Mouse (Mus musculus): ENCODE measurements around the gene Zfp169. TPM values are rescaled to one million over a fixed set of nuclear protein-coding genes. Genes with fewer than 3 reads are reported as not detected.

Gene Zfp169
- polyA plus RNA-seq, 1 experiment from 2014 or later = 5.0 TPM

DNA sequence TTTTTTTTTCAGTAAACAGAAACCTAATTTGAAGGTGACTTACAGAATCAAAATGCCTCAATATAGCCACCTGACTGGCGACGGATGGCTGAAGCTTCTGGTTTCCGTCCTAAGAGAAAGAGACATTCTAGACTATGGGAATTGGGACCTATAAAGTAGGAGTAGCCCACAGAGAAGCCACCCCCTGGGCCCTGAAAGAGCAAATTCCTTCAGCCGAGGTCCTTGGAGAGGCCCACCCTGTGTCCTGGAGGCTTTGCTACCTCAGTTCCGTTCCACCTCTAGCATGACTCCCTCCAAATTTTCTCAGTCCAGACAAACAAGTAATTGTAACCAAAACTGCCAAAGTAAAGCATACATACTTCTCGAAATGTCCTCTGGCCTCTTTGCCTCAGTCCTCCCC is 34.4 kb upstream of the Zfp169 start:
- H3K9ac ChIP-seq (ENCODE audit: low read depth, low read length) = no peak overlapping the region
- DNase-seq (ENCODE audit: low spot score) (no peak), ATAC-seq (ENCODE audit: low read depth) (no peak)
- no peaks in the 10 kb centered on the region for H3K9me3 ChIP-seq (ENCODE audit: control insufficient read depth, low read length)
- WGBS = 94% methylated on average over 6 of the region's 6 CpGs
- no peak overlapping the region for H3K4me3 ChIP-seq (ENCODE audit: low read depth, low read length)
- H3K36me3 ChIP-seq (ENCODE audit: control insufficient read depth, insufficient read depth, low read length) = no peaks in the 10 kb centered on the region
- no peaks in the 10 kb centered on the region for H3K27me3 ChIP-seq (replicated peaks; ENCODE audit: control insufficient read depth, insufficient read depth, low read length)
- no peak overlapping the region for H3K4me2 ChIP-seq (ENCODE audit: low read depth, low read length)
- peaks cover 26% of the 10 kb centered on the region for H3K4me1 ChIP-seq (ENCODE audit: control insufficient read depth, insufficient read depth, low read length)
- no peak overlapping the region for H3K27ac ChIP-seq (replicated peaks; ENCODE audit: low read depth, low read length)

DNA sequence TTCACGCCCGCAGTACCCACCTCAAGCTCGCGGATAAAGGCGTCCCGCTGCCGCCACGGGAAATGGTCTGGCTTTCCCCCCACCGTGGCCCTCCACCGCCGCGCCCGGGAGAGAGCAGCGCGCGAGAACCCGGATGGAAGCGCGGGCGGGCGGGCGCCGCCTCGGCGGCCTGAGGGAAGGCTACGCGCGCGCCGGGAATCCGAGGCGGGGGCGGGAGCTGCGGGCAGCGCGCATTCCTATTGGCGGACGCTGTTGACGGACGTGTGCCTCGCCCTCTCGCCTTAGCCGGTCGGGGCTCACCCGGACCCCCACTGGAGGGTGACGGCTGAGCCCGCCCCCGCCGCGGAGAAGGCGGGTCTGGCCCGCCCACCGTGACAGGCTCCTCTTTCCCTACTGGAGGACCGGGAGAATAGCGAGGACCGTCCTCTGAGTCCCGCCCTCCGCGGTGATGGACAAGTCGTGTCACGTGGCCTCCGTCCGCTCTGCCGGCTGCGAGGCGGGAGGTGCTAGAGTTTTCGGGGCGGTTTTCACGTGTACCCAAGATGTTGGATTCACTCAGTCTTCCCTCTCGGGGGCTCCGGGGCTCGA is 33.2 kb upstream of the Zfp169 start:
- H3K9ac ChIP-seq (ENCODE audit: low read depth, low read length) = peak overlapping the region; percentile 100
- DNase-seq (ENCODE audit: low spot score) (peak; percentile 100), ATAC-seq (ENCODE audit: low read depth) (peak; percentile 98)
- H3K9me3 ChIP-seq (ENCODE audit: control insufficient read depth, low read length) = no peaks in the 10 kb centered on the region
- H3K27me3 ChIP-seq (replicated peaks; ENCODE audit: control insufficient read depth, insufficient read depth, low read length) = no peaks in the 10 kb centered on the region
- H3K4me1 ChIP-seq (ENCODE audit: control insufficient read depth, insufficient read depth, low read length) = peaks cover 22% of the 10 kb centered on the region
- peak overlapping the region; percentile 53 for H3K4me2 ChIP-seq (ENCODE audit: low read depth, low read length)
- peak overlapping the region; percentile 100 for H3K27ac ChIP-seq (replicated peaks; ENCODE audit: low read depth, low read length)
- WGBS = 1% methylated on average over 20 of the region's 72 CpGs
- no peaks in the 10 kb centered on the region for H3K36me3 ChIP-seq (ENCODE audit: control insufficient read depth, insufficient read depth, low read length)
- peak overlapping the region; percentile 94 for H3K4me3 ChIP-seq (ENCODE audit: low read depth, low read length)

DNA sequence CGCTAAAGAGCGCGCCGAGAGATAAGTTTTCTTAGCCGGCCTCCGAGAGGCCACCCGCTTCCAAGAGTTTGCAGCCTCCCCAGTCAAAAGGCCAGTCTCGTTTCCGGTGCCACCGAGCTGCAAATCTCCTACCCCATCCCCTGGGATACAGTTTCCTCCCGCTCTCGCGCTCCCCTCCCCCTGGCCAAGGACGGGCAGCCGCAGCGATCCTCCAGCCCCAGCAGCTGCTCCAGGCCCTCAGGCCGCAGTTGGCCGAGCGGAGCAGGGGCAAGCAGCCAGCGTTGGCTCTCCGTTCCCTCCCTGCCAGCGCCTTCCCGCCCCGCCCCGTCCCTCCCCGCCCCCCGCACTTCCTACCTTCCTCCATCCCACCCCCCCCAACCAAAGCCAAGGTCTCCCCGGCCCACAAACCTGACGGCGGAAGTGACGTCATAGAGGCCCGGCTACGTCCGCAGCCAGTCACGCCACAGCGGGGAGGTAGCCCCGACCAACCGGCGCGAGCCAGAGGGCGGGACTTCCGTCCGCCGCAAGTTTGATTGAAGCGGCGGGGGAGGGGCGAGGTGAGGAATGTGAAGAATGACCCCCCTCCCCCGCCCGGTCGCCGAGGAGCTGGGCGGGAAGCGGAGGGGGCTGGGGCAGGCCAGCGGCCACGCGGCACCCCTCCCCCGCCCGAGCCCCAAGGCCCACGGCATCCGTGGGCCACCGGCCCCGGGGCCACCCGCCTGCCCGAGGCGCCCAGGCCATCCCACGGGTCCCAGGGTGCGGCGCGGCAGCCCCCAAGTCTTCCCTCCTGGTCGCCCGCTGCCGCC is 32.4 kb upstream of the Zfp169 start:
- ATAC-seq (ENCODE audit: low read depth) (peak; percentile 88), DNase-seq (ENCODE audit: low spot score) (peak; percentile 99)
- H3K27me3 ChIP-seq (replicated peaks; ENCODE audit: control insufficient read depth, insufficient read depth, low read length) = no peaks in the 10 kb centered on the region
- peak overlapping the region; percentile 100 for H3K9ac ChIP-seq (ENCODE audit: low read depth, low read length)
- peak overlapping the region; percentile 100 for H3K27ac ChIP-seq (replicated peaks; ENCODE audit: low read depth, low read length)
- no peaks in the 10 kb centered on the region for H3K9me3 ChIP-seq (ENCODE audit: control insufficient read depth, low read length)
- H3K4me2 ChIP-seq (ENCODE audit: low read depth, low read length) = peak overlapping the region; percentile 65
- WGBS = under 1% methylated on average over 35 of the region's 72 CpGs
- H3K4me3 ChIP-seq (ENCODE audit: low read depth, low read length) = peak overlapping the region; percentile 94
- peaks cover 28% of the 10 kb centered on the region for H3K4me1 ChIP-seq (ENCODE audit: control insufficient read depth, insufficient read depth, low read length)
- H3K36me3 ChIP-seq (ENCODE audit: control insufficient read depth, insufficient read depth, low read length) = no peaks in the 10 kb centered on the region

DNA sequence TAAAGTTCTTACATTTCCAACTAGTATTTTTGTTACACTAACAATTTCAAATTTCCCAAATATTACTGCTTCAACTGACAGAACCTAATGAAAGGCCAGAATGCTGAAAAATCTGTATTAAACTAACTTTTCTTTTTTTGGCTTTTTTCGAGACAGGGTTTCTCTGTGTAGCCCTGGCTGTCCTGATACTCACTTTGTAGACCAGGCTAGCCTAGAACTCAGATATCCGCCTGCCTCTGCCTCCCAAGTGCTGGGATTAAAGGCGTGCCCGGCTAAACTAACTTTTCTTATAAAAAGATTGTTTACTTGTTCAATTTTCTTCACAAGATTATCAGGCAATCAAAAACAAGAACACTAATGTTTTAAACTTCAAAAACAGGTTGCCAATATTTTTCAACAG is 31.6 kb upstream of the Zfp169 start:
- Histone ChIP-seq H3K36me3 (ENCODE audit: control insufficient read depth, insufficient read depth, low read length) (no peaks in the 10 kb centered on the region), H3K4me1 (ENCODE audit: control insufficient read depth, insufficient read depth, low read length) (peaks cover 34% of the 10 kb centered on the region), H3K9ac (ENCODE audit: low read depth, low read length) (peak overlapping the region; percentile 80), H3K27me3 (replicated peaks; ENCODE audit: control insufficient read depth, insufficient read depth, low read length) (no peaks in the 10 kb centered on the region), H3K4me3 (ENCODE audit: low read depth, low read length) (peak overlapping the region; percentile 94), H3K9me3 (ENCODE audit: control insufficient read depth, low read length) (no peaks in the 10 kb centered on the region), H3K27ac (replicated peaks; ENCODE audit: low read depth, low read length) (peak overlapping the region; percentile 87; the same call in 1 of the 2 replicates), H3K4me2 (ENCODE audit: low read depth, low read length) (peak overlapping the region; percentile 65)
- DNase-seq (ENCODE audit: low spot score) (no peak), ATAC-seq (ENCODE audit: low read depth) (no peak)
- 35% methylated on average over 4 of the region's 4 CpGs for WGBS

DNA sequence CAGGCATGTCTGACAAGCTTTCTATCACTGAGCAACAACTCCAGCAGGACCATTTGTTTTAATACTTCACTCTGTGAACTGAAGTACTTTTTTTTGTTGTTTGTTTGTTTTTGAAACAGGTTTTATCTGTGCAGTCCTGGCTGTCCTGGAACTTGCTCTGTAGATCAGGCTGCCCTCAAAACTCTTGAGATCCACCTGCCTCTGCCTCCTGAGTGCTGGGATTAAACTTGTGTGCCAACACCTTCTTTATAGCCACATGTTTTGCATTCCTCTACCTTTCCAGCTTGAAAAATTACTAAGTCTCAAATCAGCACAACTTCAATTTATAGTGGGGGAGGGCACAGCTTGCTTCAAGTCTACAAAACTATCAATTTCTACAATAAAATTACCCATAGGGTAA is 31.1 kb upstream of the Zfp169 start:
- Histone ChIP-seq H3K27ac (replicated peaks; ENCODE audit: low read depth, low read length) (no peak overlapping the region), H3K4me2 (ENCODE audit: low read depth, low read length) (peak overlapping the region; percentile 65)

DNA sequence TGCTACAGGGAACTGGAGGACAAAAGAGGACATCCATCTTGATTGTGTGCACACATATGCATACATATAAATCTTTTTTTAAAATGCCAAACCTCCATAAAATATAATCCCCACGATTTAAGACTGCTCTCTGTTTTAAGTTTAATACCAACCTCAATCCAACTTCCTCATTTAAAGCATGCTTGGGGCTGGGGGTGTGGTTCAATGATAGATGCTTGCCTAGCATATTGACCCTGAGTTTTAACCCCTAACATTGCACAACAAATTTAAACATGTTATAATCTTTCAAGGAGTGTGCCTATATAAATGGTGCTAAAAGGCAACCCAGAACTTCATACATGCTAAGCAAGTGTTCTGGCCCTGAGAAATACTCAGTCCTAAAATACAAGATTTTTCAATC is 27.2 kb upstream of the Zfp169 start:
- WGBS = 59% methylated on average over 1 of the region's 1 CpGs
- Histone ChIP-seq H3K4me1 (ENCODE audit: control insufficient read depth, insufficient read depth, low read length) (peaks cover 28% of the 10 kb centered on the region), H3K9me3 (ENCODE audit: control insufficient read depth, low read length) (no peaks in the 10 kb centered on the region), H3K9ac (ENCODE audit: low read depth, low read length) (no peak overlapping the region), H3K36me3 (ENCODE audit: control insufficient read depth, insufficient read depth, low read length) (peaks cover 16% of the 10 kb centered on the region), H3K27me3 (replicated peaks; ENCODE audit: control insufficient read depth, insufficient read depth, low read length) (no peaks in the 10 kb centered on the region), H3K4me2 (ENCODE audit: low read depth, low read length) (no peak overlapping the region), H3K27ac (replicated peaks; ENCODE audit: low read depth, low read length) (no peak overlapping the region), H3K4me3 (ENCODE audit: low read depth, low read length) (no peak overlapping the region)
- ATAC-seq (ENCODE audit: low read depth) (no peak), DNase-seq (ENCODE audit: low spot score) (no peak)

More for the DNA sequence above, 31.1 kb upstream of the Zfp169 start:
- DNase-seq (ENCODE audit: low spot score) (no peak), ATAC-seq (ENCODE audit: low read depth) (no peak)
- Histone ChIP-seq H3K9ac (ENCODE audit: low read depth, low read length) (no peak overlapping the region), H3K4me3 (ENCODE audit: low read depth, low read length) (peak overlapping the region; percentile 94), H3K9me3 (ENCODE audit: control insufficient read depth, low read length) (no peaks in the 10 kb centered on the region), H3K4me1 (ENCODE audit: control insufficient read depth, insufficient read depth, low read length) (peaks cover 34% of the 10 kb centered on the region), H3K36me3 (ENCODE audit: control insufficient read depth, insufficient read depth, low read length) (no peaks in the 10 kb centered on the region), H3K27me3 (replicated peaks; ENCODE audit: control insufficient read depth, insufficient read depth, low read length) (no peaks in the 10 kb centered on the region)

DNA sequence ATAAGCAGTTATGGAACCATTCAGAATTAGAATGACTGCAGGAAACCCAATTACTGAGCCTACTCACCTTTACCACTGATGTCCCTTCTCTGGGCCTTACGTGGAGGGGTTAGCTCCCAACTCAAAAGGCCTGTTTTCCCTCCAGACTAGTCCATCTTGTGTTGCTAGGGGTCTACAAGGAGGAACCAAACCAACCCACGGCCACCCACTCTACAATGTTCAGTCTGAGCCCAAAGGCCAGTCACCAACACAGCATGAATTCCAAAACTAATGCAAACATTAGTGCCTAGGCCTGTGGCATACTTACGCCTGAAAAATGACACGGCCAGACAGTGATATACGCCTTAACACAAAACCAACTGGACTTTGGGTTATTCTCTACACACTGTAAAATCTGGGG is 20.2 kb upstream of the Zfp169 start:
- ATAC-seq (ENCODE audit: low read depth) = no peak
- no peak overlapping the region for H3K9ac ChIP-seq (ENCODE audit: low read depth, low read length)
- 90% methylated on average over 5 of the region's 5 CpGs for WGBS
- H3K9me3 ChIP-seq (ENCODE audit: control insufficient read depth, low read length) = no peaks in the 10 kb centered on the region
- H3K4me1 ChIP-seq (ENCODE audit: control insufficient read depth, insufficient read depth, low read length) = no peaks in the 10 kb centered on the region
- no peak overlapping the region for H3K4me2 ChIP-seq (ENCODE audit: low read depth, low read length)
- no peak for DNase-seq (ENCODE audit: low spot score)
- H3K27me3 ChIP-seq (replicated peaks; ENCODE audit: control insufficient read depth, insufficient read depth, low read length) = no peaks in the 10 kb centered on the region
- H3K36me3 ChIP-seq (ENCODE audit: control insufficient read depth, insufficient read depth, low read length) = peaks cover 30% of the 10 kb centered on the region
- no peak overlapping the region for H3K4me3 ChIP-seq (ENCODE audit: low read depth, low read length)
- H3K27ac ChIP-seq (replicated peaks; ENCODE audit: low read depth, low read length) = no peak overlapping the region

DNA sequence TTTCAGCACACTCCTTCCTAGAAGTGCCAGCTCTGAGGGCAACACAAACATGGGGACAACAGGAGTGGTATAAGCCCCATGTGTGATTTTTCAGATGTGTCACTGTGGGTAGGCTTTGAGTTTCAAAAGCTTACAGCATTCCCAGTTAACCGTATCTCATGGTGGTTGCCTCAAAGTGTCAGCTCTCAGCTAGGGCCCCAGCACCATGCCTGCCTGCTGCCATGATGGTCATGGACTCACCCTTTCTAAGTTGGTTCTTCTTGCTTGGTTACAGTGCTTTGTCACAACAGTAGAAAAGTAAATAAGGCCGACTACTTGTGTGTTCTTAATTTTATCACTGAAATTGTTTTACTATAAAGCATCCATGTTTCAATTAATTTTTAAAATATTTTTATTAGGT is 18.2 kb upstream of the Zfp169 start:
- Histone ChIP-seq H3K27me3 (replicated peaks; ENCODE audit: control insufficient read depth, insufficient read depth, low read length) (no peaks in the 10 kb centered on the region), H3K9ac (ENCODE audit: low read depth, low read length) (no peak overlapping the region), H3K4me3 (ENCODE audit: low read depth, low read length) (no peak overlapping the region), H3K36me3 (ENCODE audit: control insufficient read depth, insufficient read depth, low read length) (peaks cover 22% of the 10 kb centered on the region), H3K4me1 (ENCODE audit: control insufficient read depth, insufficient read depth, low read length) (no peaks in the 10 kb centered on the region), H3K9me3 (ENCODE audit: control insufficient read depth, low read length) (no peaks in the 10 kb centered on the region), H3K4me2 (ENCODE audit: low read depth, low read length) (no peak overlapping the region), H3K27ac (replicated peaks; ENCODE audit: low read depth, low read length) (no peak overlapping the region)
- DNase-seq (ENCODE audit: low spot score) (no peak), ATAC-seq (ENCODE audit: low read depth) (no peak)
- 79% methylated on average over 2 of the region's 2 CpGs for WGBS

DNA sequence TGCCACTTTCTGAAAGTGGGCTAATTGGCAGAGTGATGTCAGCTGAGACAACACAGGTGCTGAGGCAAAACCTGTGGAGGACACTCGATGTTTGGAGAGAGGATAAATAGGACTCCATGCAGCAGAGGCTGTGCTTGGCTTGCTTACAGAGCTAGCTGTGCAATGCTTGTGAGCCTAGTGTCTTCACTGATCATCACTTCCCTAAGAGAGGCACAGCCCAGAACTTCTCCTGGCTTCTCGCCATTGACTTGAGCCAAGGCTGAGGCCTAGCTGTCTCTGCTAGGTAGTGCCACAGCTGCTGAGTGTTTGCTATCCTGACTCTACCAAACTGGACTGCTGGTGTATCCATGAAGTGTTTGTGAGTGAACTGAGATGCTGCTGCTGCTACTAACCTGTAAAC is 17.4 kb upstream of the Zfp169 start:
- WGBS = 42% methylated on average over 2 of the region's 2 CpGs
- H3K4me2 ChIP-seq (ENCODE audit: low read depth, low read length) = no peak overlapping the region
- H3K27ac ChIP-seq (replicated peaks; ENCODE audit: low read depth, low read length) = no peak overlapping the region
- H3K4me1 ChIP-seq (ENCODE audit: control insufficient read depth, insufficient read depth, low read length) = no peaks in the 10 kb centered on the region
- no peaks in the 10 kb centered on the region for H3K9me3 ChIP-seq (ENCODE audit: control insufficient read depth, low read length)
- DNase-seq (ENCODE audit: low spot score) = peak; percentile 53
- H3K9ac ChIP-seq (ENCODE audit: low read depth, low read length) = no peak overlapping the region
- peaks cover 16% of the 10 kb centered on the region for H3K36me3 ChIP-seq (ENCODE audit: control insufficient read depth, insufficient read depth, low read length)
- ATAC-seq (ENCODE audit: low read depth) = peak; percentile 13; the same call in 1 of the 2 replicates
- no peak overlapping the region for H3K4me3 ChIP-seq (ENCODE audit: low read depth, low read length)
- H3K27me3 ChIP-seq (replicated peaks; ENCODE audit: control insufficient read depth, insufficient read depth, low read length) = no peaks in the 10 kb centered on the region
